Mouse (Mus musculus) cortical plate, adult 2 months (tissue): Measurements from ENCODE around the gene Timeless. TPM values are rescaled to one million over a fixed set of nuclear protein-coding genes. Genes with fewer than 3 reads are reported as not detected.

Source experiments
- H3K27ac ChIP-seq: fragments of 200-500 bp; 2 replicates; pipeline ENCODE4 v1.5.1; 2012; ENCODE audit warnings: low read length, control low read depth, inconsistent platforms; ENCODE audit not compliant: insufficient read depth
- H3K4me1 ChIP-seq: fragments of 200-500 bp; 2 replicates; pipeline ENCODE4 v1.6.1; 2011; ENCODE audit warnings: low read length; ENCODE audit not compliant: control insufficient read depth, insufficient read depth
- H3K4me3 ChIP-seq: fragments of 200-500 bp; 2 replicates; pipeline ENCODE4 v1.5.1; 2011; ENCODE audit warnings: mild to moderate bottlenecking, low read length, control low read depth; ENCODE audit not compliant: insufficient read depth
- CTCF ChIP-seq: fragments of 200-500 bp; IDR thresholded peaks from 2 replicates; pipeline ENCODE4 v1.5.1; 2011; ENCODE audit warnings: mild to moderate bottlenecking, control low read depth, low read length; ENCODE audit not compliant: insufficient read depth; ENCODE audit errors: extremely low read depth
- POLR2A ChIP-seq: fragments of 200-500 bp; IDR thresholded peaks from 2 replicates; pipeline ENCODE4 v1.6.1; 2011; ENCODE audit warnings: mild to moderate bottlenecking, low read length, control low read depth; ENCODE audit not compliant: insufficient read depth; ENCODE audit errors: extremely low read depth
- polyA plus RNA-seq: library from polyadenylated mRNA; depleted of rRNA; stranded (reverse); fragments of >200 nt; gene quantifications from 2 replicates; pipeline ENCODE4 v1.2.3, GENCODE M21; 2012

The Timeless gene
- polyA plus RNA-seq, 1 experiment: 3.7 TPM

- no peak overlapping the region for H3K4me3 ChIP-seq
- TF ChIP-seq CTCF: no peak
- TF ChIP-seq POLR2A: no peak
- H3K27ac ChIP-seq: no peak overlapping the region
- H3K4me1 ChIP-seq: no peaks in the 10 kb centered on the region
These were observed 1.3 kb upstream of the Timeless start for GRCm38 (mm10) chr10:128230582-128230981.

GRCm38 (mm10) chr10:128231146-128231545 lies 719 bp upstream of the Timeless start:
- Histone ChIP-seq H3K4me1 (no peaks in the 10 kb centered on the region; the same call in 1 of the 2 replicates), H3K27ac (no peak overlapping the region), H3K4me3 (peak overlapping the region; percentile 91; the same call in 1 of the 2 replicates)
- TF ChIP-seq CTCF: no peak
- no peak for TF ChIP-seq POLR2A

DNA sequence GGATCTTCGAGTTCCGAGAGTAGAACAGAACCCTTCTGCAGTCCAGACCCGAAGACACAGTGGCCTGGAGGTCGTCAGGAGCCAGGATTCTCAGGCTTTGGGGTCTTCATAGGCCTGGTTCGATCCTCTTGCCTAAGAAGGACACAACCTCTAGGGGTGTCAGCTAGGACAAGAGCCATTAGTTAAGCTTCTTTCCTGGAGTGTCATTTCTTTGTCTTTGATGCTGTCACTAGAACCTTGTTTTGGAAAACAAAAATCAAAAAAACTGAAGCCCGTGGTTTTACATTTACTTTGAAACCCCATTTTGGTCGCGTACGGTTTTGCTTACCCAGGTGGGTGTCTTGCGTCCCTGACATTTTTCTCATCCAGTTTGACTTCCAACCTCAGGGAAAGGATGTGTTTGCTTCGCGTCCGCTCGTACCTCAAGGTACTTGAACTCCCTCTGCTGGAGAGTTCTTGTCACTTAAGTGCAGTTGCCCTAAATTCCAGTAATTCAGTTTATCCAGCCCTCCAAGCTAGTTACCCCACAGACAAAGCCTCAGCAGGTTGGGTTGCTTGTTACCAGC lies 638 bp downstream of the Timeless start:
- Histone ChIP-seq H3K4me3 (peak overlapping the region; percentile 91), H3K4me1 (no peaks in the 10 kb centered on the region; the same call in 1 of the 2 replicates), H3K27ac (peak overlapping the region; percentile 85)
- TF ChIP-seq POLR2A (no peak), CTCF (peak; percentile 82)

GRCm38 (mm10) chr10:128236321-128236720 lies 4.5 kb downstream of the Timeless start:
- Histone ChIP-seq H3K4me3 (no peak overlapping the region), H3K27ac (no peak overlapping the region), H3K4me1 (no peaks in the 10 kb centered on the region; the same call in 1 of the 2 replicates)
- TF ChIP-seq CTCF: no peak
- TF ChIP-seq POLR2A: no peak

- Histone ChIP-seq H3K4me3 (no peak overlapping the region), H3K27ac (no peak overlapping the region), H3K4me1 (no peaks in the 10 kb centered on the region; the same call in 1 of the 2 replicates)
- no peak for TF ChIP-seq CTCF
- TF ChIP-seq POLR2A: no peak
These were observed 6.1 kb downstream of the Timeless start for GRCm38 (mm10) chr10:128237807-128238480.

DNA sequence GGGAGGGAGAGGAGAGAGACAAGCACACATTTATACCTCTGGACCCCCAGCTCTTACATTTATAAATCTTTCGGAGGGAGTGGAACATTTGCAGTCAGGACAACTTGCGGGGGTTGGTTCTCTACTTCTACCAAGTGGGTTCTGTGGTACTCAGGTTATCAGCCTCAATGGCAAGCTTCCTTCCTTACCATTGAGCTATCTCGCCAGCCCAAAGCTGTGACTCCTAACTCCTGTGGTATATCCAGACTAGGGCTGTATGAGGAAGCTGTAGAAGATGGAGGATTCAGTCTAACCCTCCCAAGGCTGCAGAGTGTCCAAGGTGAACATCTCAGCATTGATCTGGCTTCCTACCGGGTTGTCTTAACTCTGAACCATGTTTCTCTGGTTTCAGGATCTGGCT lies 7.3 kb downstream of the Timeless start:
- no peak for TF ChIP-seq CTCF
- TF ChIP-seq POLR2A: no peak
- Histone ChIP-seq H3K4me3 (no peak overlapping the region), H3K27ac (no peak overlapping the region), H3K4me1 (no peaks in the 10 kb centered on the region; the same call in 1 of the 2 replicates)

GRCm38 (mm10) chr10:128240131-128240530 lies 8.3 kb downstream of the Timeless start:
- Histone ChIP-seq H3K4me1 (no peaks in the 10 kb centered on the region; the same call in 1 of the 2 replicates), H3K27ac (no peak overlapping the region), H3K4me3 (no peak overlapping the region)
- TF ChIP-seq CTCF: no peak
- no peak for TF ChIP-seq POLR2A

GRCm38 (mm10) chr10:128243252-128243651 lies 11.4 kb downstream of the Timeless start:
- H3K27ac ChIP-seq: no peak overlapping the region
- H3K4me1 ChIP-seq: no peaks in the 10 kb centered on the region
- H3K4me3 ChIP-seq: no peak overlapping the region
- TF ChIP-seq CTCF (no peak), POLR2A (no peak)

- TF ChIP-seq CTCF (no peak), POLR2A (no peak)
- Histone ChIP-seq H3K27ac (no peak overlapping the region), H3K4me3 (no peak overlapping the region), H3K4me1 (no peaks in the 10 kb centered on the region)
These were observed 12.3 kb downstream of the Timeless start for GRCm38 (mm10) chr10:128244121-128244520.
